In the genomic region with DNA sequence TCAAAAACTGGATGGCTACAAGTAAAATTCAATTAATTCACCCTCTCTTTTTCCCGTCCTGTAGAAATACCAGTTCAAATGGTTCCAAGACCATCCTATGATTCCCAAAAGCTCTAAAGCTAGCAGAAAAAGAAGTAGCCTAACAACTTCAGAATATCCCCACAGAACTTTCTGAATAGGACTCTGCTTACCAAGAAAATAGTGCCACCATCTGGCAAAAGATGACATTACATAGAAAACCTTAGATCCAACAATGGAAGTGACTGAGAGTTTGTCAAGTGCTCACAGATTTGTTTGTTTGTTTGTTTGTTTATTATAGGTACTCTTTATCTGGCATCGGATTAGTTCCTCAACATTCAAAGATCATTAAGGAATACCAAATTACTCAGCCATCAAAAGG, we compare ENCODE assay signal across 12 mouse cellular contexts.
DNase-seq lines count a peak whose midpoint lies in the region; ATAC-seq and TF ChIP-seq lines count a peak whose summit lies in the region.
"Had no signal": no experiment of that assay in that cellular context is flagged by ENCODE, and none has a peak within 500 bp of the region (broad histone marks: within the 10 kb centered on the region; RNA-seq: fewer than 3 reads in every experiment).

No protein-coding gene starts in this region.

- no peaks in the 10 kb centered on the region for H3K4me1 ChIP-seq in intestine, postnatal 0 days (replicated peaks; ENCODE audit: control insufficient read depth, insufficient read depth, low read length)
- no peaks in the 10 kb centered on the region for H3K4me1 ChIP-seq in intestine, embryonic 15.5 days (replicated peaks)
- peaks cover 0 to 14% of the 10 kb centered on the region in 2 experiments; a peak in 3 of 4 replicates for H3K4me1 ChIP-seq in MEL (ENCODE audit: control insufficient read depth in 1 of 2, insufficient read depth in 2 of 2, low read length in 2 of 2)
- no peaks in the 10 kb centered on the region for H3K4me1 ChIP-seq in hindbrain, embryonic 10.5 days (replicated peaks)
- H3K4me1 ChIP-seq: embryonic facial prominence, embryonic 12.5 days had no signal

- no peaks in the 10 kb centered on the region for H3K79me2 ChIP-seq in MEL (ENCODE audit: control insufficient read depth, insufficient read depth, low read length, poor library complexity)

- no peak for TF ChIP-seq EP300 in MEL (IDR thresholded peaks at IDR 0.05; ENCODE audit: low read depth in 1 of 2, low read length in 2 of 2)

- no peak for ATAC-seq in intestine, postnatal 0 days
- no peak for ATAC-seq in intestine, embryonic 15.5 days

- DNase-seq in 3T3-L1 (ENCODE audit: low read depth, low spot score) = peak; percentile 77
- peak; percentile 82 for DNase-seq in MEL (ENCODE audit: low read depth, low spot score)
- peak; percentile 7 for DNase-seq in fibroblast of lung, adult 2 months (ENCODE audit: low read depth)
- no peak for DNase-seq in frontal cortex, postnatal 10 days (ENCODE audit: low spot score in 2 of 2)
- DNase-seq in hindbrain, embryonic 10.5 days (ENCODE audit: low spot score) = no peak
- no peak for DNase-seq in spleen, postnatal 10 days (ENCODE audit: low spot score in 2 of 2)
- DNase-seq: gastrocnemius, postnatal 14 days; kidney, adult 11 months had no signal

- H3K9ac ChIP-seq in intestine, postnatal 0 days (ENCODE audit: low read depth, low read length) = no peak overlapping the region
- H3K9ac ChIP-seq in intestine, embryonic 15.5 days = no peak overlapping the region
- no peak overlapping the region for H3K9ac ChIP-seq in MEL (ENCODE audit: control insufficient read depth, low read depth, low read length, poor library complexity, severe bottlenecking)
- H3K9ac ChIP-seq: embryonic facial prominence, embryonic 12.5 days had no signal

- H3K27me3 ChIP-seq in intestine, postnatal 0 days (replicated peaks; ENCODE audit: control insufficient read depth, insufficient read depth, low read length) = no peaks in the 10 kb centered on the region
- H3K27me3 ChIP-seq in intestine, embryonic 15.5 days (replicated peaks) = no peaks in the 10 kb centered on the region
- no peaks in the 10 kb centered on the region for H3K27me3 ChIP-seq in MEL (ENCODE audit: control insufficient read depth in 1 of 2, insufficient read depth in 2 of 2, low read length in 2 of 2)
- H3K27me3 ChIP-seq in hindbrain, embryonic 10.5 days (ENCODE audit: insufficient read depth, poor library complexity, severe bottlenecking) = no peaks in the 10 kb centered on the region
- H3K27me3 ChIP-seq: embryonic facial prominence, embryonic 12.5 days had no signal

- TF ChIP-seq RAD21 in MEL (IDR thresholded peaks at IDR 0.05; ENCODE audit: low read depth, low read length) = peak; percentile 86

- H3K36me3 ChIP-seq in intestine, postnatal 0 days (ENCODE audit: control insufficient read depth, insufficient read depth) = no peaks in the 10 kb centered on the region
- no peaks in the 10 kb centered on the region for H3K36me3 ChIP-seq in intestine, embryonic 15.5 days
- H3K36me3 ChIP-seq in MEL (ENCODE audit: control insufficient read depth in 1 of 2, insufficient read depth in 2 of 2, low read length in 2 of 2) = peaks cover 0 to 5% of the 10 kb centered on the region in 2 experiments; a peak in 2 of 4 replicates
- no peaks in the 10 kb centered on the region for H3K36me3 ChIP-seq in hindbrain, embryonic 10.5 days
- H3K36me3 ChIP-seq: embryonic facial prominence, embryonic 12.5 days had no signal

- no peak for TF ChIP-seq POLR2A in MEL (IDR thresholded peaks at IDR 0.05; ENCODE audit: control insufficient read depth in 1 of 2, insufficient read depth in 1 of 2, low read depth in 1 of 2, low read length in 2 of 2, poor library complexity in 1 of 2)

- 37% methylated on average over 2 of the region's 2 CpGs for WGBS in intestine, postnatal 0 days
- WGBS in intestine, embryonic 15.5 days = 44% methylated on average over 2 of the region's 2 CpGs
- WGBS in hindbrain, embryonic 10.5 days = 45% methylated on average over 2 of the region's 2 CpGs

- H3K4me2 ChIP-seq in intestine, postnatal 0 days (replicated peaks; ENCODE audit: low read depth) = no peak overlapping the region
- H3K4me2 ChIP-seq in intestine, embryonic 15.5 days (replicated peaks) = no peak overlapping the region
- H3K4me2 ChIP-seq: embryonic facial prominence, embryonic 12.5 days had no signal

- H3K27ac ChIP-seq in intestine, postnatal 0 days (ENCODE audit: low read depth, low read length) = no peak overlapping the region
- H3K27ac ChIP-seq in intestine, embryonic 15.5 days = no peak overlapping the region
- no peak overlapping the region for H3K27ac ChIP-seq in MEL (ENCODE audit: control insufficient read depth, low read depth, low read length)
- no peak overlapping the region for H3K27ac ChIP-seq in hindbrain, embryonic 10.5 days
- H3K27ac ChIP-seq: embryonic facial prominence, embryonic 12.5 days had no signal

- H3K4me3 ChIP-seq in intestine, postnatal 0 days (ENCODE audit: low read depth, low read length) = no peak overlapping the region
- H3K4me3 ChIP-seq in intestine, embryonic 15.5 days (replicated peaks) = no peak overlapping the region
- H3K4me3 ChIP-seq in MEL (ENCODE audit: control insufficient read depth in 1 of 2, insufficient read depth in 1 of 2, low read depth in 2 of 2, low read length in 2 of 2) = no peak overlapping the region
- no peak overlapping the region for H3K4me3 ChIP-seq in hindbrain, embryonic 10.5 days
- H3K4me3 ChIP-seq: embryonic facial prominence, embryonic 12.5 days; myocyte had no signal

- TF ChIP-seq CTCF in intestine, postnatal 0 days (IDR thresholded peaks at IDR 0.05; ENCODE audit: low read depth) = peak; percentile 62
- peak in 2 of 3 experiments; percentile 27 to 64; a peak in 3 of 6 replicates for TF ChIP-seq CTCF in MEL (IDR thresholded peaks at IDR 0.05 in 2 of 3, conservative IDR thresholded peaks at IDR 0.05 in 1 of 3; ENCODE audit: control insufficient read depth in 1 of 3, insufficient read depth in 1 of 3, low read depth in 2 of 3, low read length in 3 of 3, poor library complexity in 1 of 3, severe bottlenecking in 1 of 3)

- no peaks in the 10 kb centered on the region for H3K9me3 ChIP-seq in intestine, postnatal 0 days (ENCODE audit: control insufficient read depth)
- no peaks in the 10 kb centered on the region for H3K9me3 ChIP-seq in intestine, embryonic 15.5 days
- H3K9me3 ChIP-seq in MEL (replicated peaks; ENCODE audit: insufficient read depth, low read length) = no peaks in the 10 kb centered on the region
- H3K9me3 ChIP-seq in hindbrain, embryonic 10.5 days = peaks cover 24% of the 10 kb centered on the region
- H3K9me3 ChIP-seq: embryonic facial prominence, embryonic 12.5 days had no signal

TF ChIP-seq in MEL, 35 proteins besides CTCF, POLR2A, EP300 and RAD21:
- no peak for TF ChIP-seq ETS1 (IDR thresholded peaks at IDR 0.05; ENCODE audit: low read depth, low read length)
- no peak for TF ChIP-seq ZMIZ1 (IDR thresholded peaks at IDR 0.05; ENCODE audit: low read depth, low read length)
- TF ChIP-seq UBTF (IDR thresholded peaks at IDR 0.05; ENCODE audit: borderline replicate concordance, insufficient read depth, low read depth, low read length) = no peak
- peak; percentile 63 for TF ChIP-seq SMC3 (IDR thresholded peaks at IDR 0.05; ENCODE audit: low read depth, low read length)
- no peak for TF ChIP-seq MAX (IDR thresholded peaks at IDR 0.05; ENCODE audit: low read length)
- no peak for TF ChIP-seq HCFC1 (IDR thresholded peaks at IDR 0.05; ENCODE audit: low read depth, low read length)
- TF ChIP-seq NELFE (IDR thresholded peaks at IDR 0.05; ENCODE audit: low read depth, low read length) = no peak
- TF ChIP-seq MAFK (IDR thresholded peaks at IDR 0.05; ENCODE audit: borderline replicate concordance, low read depth, low read length) = no peak
- TF ChIP-seq ZC3H11A (IDR thresholded peaks at IDR 0.05; ENCODE audit: low read depth, low read length) = peak; percentile 55
- no peak for TF ChIP-seq MEF2A (IDR thresholded peaks at IDR 0.05; ENCODE audit: extremely low read depth, insufficient replicate concordance, low read depth, low read length, poor library complexity, severe bottlenecking)
- TF ChIP-seq MAZ (IDR thresholded peaks at IDR 0.05; ENCODE audit: low read depth, low read length) = no peak
- no peak for TF ChIP-seq CHD2 (IDR thresholded peaks at IDR 0.05; ENCODE audit: low read length)
- TF ChIP-seq E2F4 (IDR thresholded peaks at IDR 0.05; ENCODE audit: borderline replicate concordance, low read depth, low read length) = no peak

Comparison
In these comparisons a context has a peak if more than half of its experiments do, and no peak if none do; other contexts are left out.
1. DNase-seq: peak in 3T3-L1 (single experiment), MEL (single experiment) and fibroblast of lung, adult 2 months (single experiment); none in frontal cortex, postnatal 10 days (0 of 2), hindbrain, embryonic 10.5 days (single experiment) and spleen, postnatal 10 days (0 of 2).